In the genomic region with DNA sequence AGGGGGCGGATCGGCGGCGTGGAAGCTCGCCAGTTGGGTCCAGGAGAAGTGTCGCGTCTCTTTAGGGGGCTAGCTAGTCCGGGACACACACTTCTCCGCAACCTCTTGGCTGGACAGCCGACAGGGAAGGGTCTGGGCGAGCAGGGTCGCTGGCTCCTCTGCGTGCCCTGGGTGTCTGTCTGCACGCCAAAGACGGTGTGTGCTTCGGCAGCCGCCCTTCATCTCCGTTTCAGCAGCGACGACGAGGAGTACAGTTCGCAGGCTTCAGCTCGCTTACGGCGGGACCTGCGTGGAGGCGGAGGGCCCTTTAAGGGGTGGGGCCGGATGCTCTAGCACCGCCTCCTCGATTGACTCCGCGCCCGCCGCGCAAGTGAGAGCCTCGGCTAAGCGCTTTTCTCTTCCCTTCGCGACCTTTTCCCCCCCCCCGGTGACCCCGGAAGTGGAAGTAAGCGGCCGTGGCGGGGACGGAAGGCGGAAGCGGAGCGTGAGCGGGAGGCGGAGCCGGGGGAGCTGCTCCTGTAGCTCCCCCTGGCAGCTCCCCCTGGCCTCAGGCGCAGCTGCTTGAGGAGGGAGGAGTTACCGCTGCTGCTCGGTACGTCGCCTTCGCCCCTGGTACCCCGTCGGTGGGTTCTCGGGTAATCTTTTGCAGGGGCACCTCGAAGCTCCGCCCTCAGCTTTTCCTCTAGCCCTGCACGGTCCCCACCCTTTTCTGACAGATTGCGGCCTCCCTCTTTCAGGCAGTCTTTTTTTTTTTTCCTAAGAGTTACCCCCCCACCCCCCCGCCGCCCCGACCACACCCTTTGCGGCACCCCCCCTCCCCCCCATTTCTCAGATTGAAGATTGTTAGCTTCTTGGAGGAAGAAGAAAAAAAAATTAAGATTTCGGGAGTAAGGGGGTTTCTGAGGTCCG, we compare ENCODE assay signal across 8 mouse cellular contexts. TPM values are rescaled to one million over a fixed set of nuclear protein-coding genes. Genes with fewer than 3 reads are reported as not detected.
DNase-seq lines count a peak whose midpoint lies in the region; ATAC-seq lines count a peak whose summit lies in the region.

No protein-coding gene starts in this region.

- DNase-seq in adipocyte (ENCODE audit: low spot score) = peak; percentile 98
- DNase-seq in embryo, embryonic 10 days (ENCODE audit: low spot score) = peak; percentile 96
- DNase-seq in gastrocnemius, postnatal 10 days = peak; percentile 96
- DNase-seq in left cerebral cortex, postnatal 14 days (ENCODE audit: low spot score in 2 of 2) = peak; percentile 94 to 95
- DNase-seq in mesoderm, embryonic 11.5 days (ENCODE audit: low read depth, low spot score) = peak; percentile 98
- DNase-seq in right cerebral cortex, postnatal 36 days (ENCODE audit: low spot score in 2 of 2) = peak; percentile 91 to 94
- peak; percentile 98 for DNase-seq in yolk sac, embryonic 10.5 days (ENCODE audit: low spot score)

- peak; percentile 93 for ATAC-seq in inflammation-experienced regulatory T-cells, adult 6 months

- intact Hi-C loops in left cerebral cortex, postnatal 14 days (cut with DNase I) = loop anchor here (1.0 kb wide), 1 partner anchor 57 kb away; no protein-coding TSS in a partner anchor

RNA-seq across cellular contexts. Expression of a gene that starts 1.2 kb away (rescaled TPM):
- total RNA-seq in gastrocnemius, postnatal 10 days (2021) = 10 to 100 TPM in 1 of 2 experiments, 1 to 10 TPM in 1; 7.4 to 10.8 TPM
- polyA plus RNA-seq in inflammation-experienced regulatory T-cells, adult 6 months (2017; shearing (Covaris generic)) = 1 to 10 TPM; 3.9 to 5.3 (median 5.3) TPM
- total RNA-seq in left cerebral cortex, postnatal 14 days (2021) = 10 to 100 TPM; 10.4 to 11.6 TPM

RNA-seq across cellular contexts. Expression of a gene that starts 1.5 kb away (rescaled TPM):
- total RNA-seq in gastrocnemius, postnatal 10 days (2021) = 10 to 100 TPM; 28.9 to 34.6 TPM
- 10 to 100 TPM; 74.6 to 77.3 (median 75.8) TPM for polyA plus RNA-seq in inflammation-experienced regulatory T-cells, adult 6 months (2017; shearing (Covaris generic))
- 10 to 100 TPM; 68.1 to 68.6 TPM for total RNA-seq in left cerebral cortex, postnatal 14 days (2021)

RNA-seq across cellular contexts. Expression of a gene that starts 11.8 kb away (rescaled TPM):
- 10 to 100 TPM; 45.3 to 45.4 TPM for total RNA-seq in gastrocnemius, postnatal 10 days (2021)
- polyA plus RNA-seq in inflammation-experienced regulatory T-cells, adult 6 months (2017; shearing (Covaris generic)) = 100 to 1,000 TPM; 195 to 238 (median 227) TPM
- total RNA-seq in left cerebral cortex, postnatal 14 days (2021) = 10 to 100 TPM; 38.9 to 41.7 TPM

RNA-seq across cellular contexts. Expression of a gene that starts 14.6 kb away (rescaled TPM):
- total RNA-seq in gastrocnemius, postnatal 10 days (2021) = 1 to 10 TPM; 2.8 to 3.8 TPM
- polyA plus RNA-seq in inflammation-experienced regulatory T-cells, adult 6 months (2017; shearing (Covaris generic)) = under 1 TPM; 0.21 to 0.68 (median 0.22) TPM
- under 1 TPM; 0.77 to 0.80 TPM for total RNA-seq in left cerebral cortex, postnatal 14 days (2021)

RNA-seq across cellular contexts. Expression of a gene that starts 16.1 kb away (rescaled TPM):
- total RNA-seq in gastrocnemius, postnatal 10 days (2021) = 1 to 10 TPM; 7.5 to 8.8 TPM
- polyA plus RNA-seq in inflammation-experienced regulatory T-cells, adult 6 months (2017; shearing (Covaris generic)) = 10 to 100 TPM; 65.5 to 78.4 (median 71.5) TPM
- total RNA-seq in left cerebral cortex, postnatal 14 days (2021) = 1 to 10 TPM; 5.6 to 7.2 TPM

Comparison
In these comparisons a context has a peak if more than half of its experiments do, and no peak if none do; other contexts are left out.
1. Peak in every context shown above with its lines: DNase-seq and ATAC-seq.